Mouse (Mus musculus) ES-Bruce4 (cell line): Measurements from ENCODE around the gene Pip5k1a. TPM values are rescaled to one million over a fixed set of nuclear protein-coding genes. Genes with fewer than 3 reads are reported as not detected.

ENCODE experiments used
- H3K27ac ChIP-seq: 2 replicates; pipeline ENCODE4 v1.5.1; 2012; ENCODE audit warnings: low read length, inconsistent platforms; ENCODE audit not compliant: insufficient read depth
- H3K27me3 ChIP-seq: 2 replicates; pipeline ENCODE4 v1.6.1; 2012; ENCODE audit warnings: mild to moderate bottlenecking, low read length, inconsistent platforms; ENCODE audit not compliant: control insufficient read depth, poor library complexity, insufficient read depth, severe bottlenecking
- H3K36me3 ChIP-seq: 2 replicates; pipeline ENCODE4 v1.6.1; 2012; ENCODE audit warnings: inconsistent platforms, mild to moderate bottlenecking, low read length, moderate library complexity; ENCODE audit not compliant: control insufficient read depth, poor library complexity, insufficient read depth, severe bottlenecking
- H3K4me1 ChIP-seq: one replicate; pipeline ENCODE4 v1.8.1; 2011; ENCODE audit warnings: low read length; ENCODE audit not compliant: control insufficient read depth, insufficient read depth
- H3K4me3 ChIP-seq: 2 replicates; pipeline ENCODE4 v1.5.1; 2011; ENCODE audit warnings: low read depth, mild to moderate bottlenecking, low read length
- H3K9ac ChIP-seq: 2 replicates; pipeline ENCODE4 v1.6.1; 2012; ENCODE audit warnings: low read depth, mild to moderate bottlenecking, inconsistent platforms; ENCODE audit not compliant: poor library complexity, severe bottlenecking
- H3K9me3 ChIP-seq: replicated peaks from 2 replicates; pipeline ENCODE4 v1.6.1; 2012; ENCODE audit warnings: mild to moderate bottlenecking, low read length, inconsistent platforms; ENCODE audit not compliant: control insufficient read depth, poor library complexity, insufficient read depth, severe bottlenecking
- CTCF ChIP-seq: IDR thresholded peaks from one replicate; pipeline ENCODE4 v1.8.1; 2011; ENCODE audit warnings: low read depth, low read length
- EP300 ChIP-seq: IDR thresholded peaks from 2 replicates; pipeline ENCODE4 v1.6.1; 2011; ENCODE audit warnings: low read depth, low read length; ENCODE audit not compliant: insufficient read depth
- POLR2A ChIP-seq: IDR thresholded peaks from one replicate; pipeline ENCODE4 v1.8.1; 2011; ENCODE audit warnings: low read length; ENCODE audit not compliant: insufficient read depth
- polyA plus RNA-seq: library from polyadenylated mRNA; stranded (reverse); fragments of >200 nt; gene quantifications from 2 replicates; pipeline ENCODE4 v1.2.4, GENCODE M21; 2011; ENCODE audit warnings: low read depth; ENCODE audit not compliant: missing spikeins, insufficient read depth, insufficient read length

Pip5k1a gene
- polyA plus RNA-seq, 1 experiment: 53.9 TPM

- H3K9ac ChIP-seq: peak overlapping the region; percentile 94
- H3K9me3 ChIP-seq: no peaks in the 10 kb centered on the region
- H3K27me3 ChIP-seq: no peaks in the 10 kb centered on the region
- TF ChIP-seq CTCF (no peak), POLR2A (no peak), EP300 (no peak)
- peaks cover 12% of the 10 kb centered on the region for H3K36me3 ChIP-seq
- peak overlapping the region; percentile 95 for H3K4me3 ChIP-seq
- peak overlapping the region; percentile 64 for H3K27ac ChIP-seq
- H3K4me1 ChIP-seq: no peaks in the 10 kb centered on the region
Observed at GRCm38 (mm10) chr3:95105586-95106337, 968 bp downstream of the Pip5k1a start.

- Histone ChIP-seq H3K9me3 (no peaks in the 10 kb centered on the region), H3K27me3 (no peaks in the 10 kb centered on the region), H3K27ac (no peak overlapping the region), H3K9ac (peak overlapping the region; percentile 94), H3K4me1 (no peaks in the 10 kb centered on the region), H3K4me3 (peak overlapping the region; percentile 59), H3K36me3 (peaks cover 12% of the 10 kb centered on the region)
- TF ChIP-seq POLR2A: no peak
- TF ChIP-seq EP300: no peak
- TF ChIP-seq CTCF: no peak
Observed at GRCm38 (mm10) chr3:95105121-95105520, 1.6 kb downstream of the Pip5k1a start.

GRCm38 (mm10) chr3:95100854-95101253 lies 5.9 kb downstream of the Pip5k1a start:
- no peak overlapping the region for H3K27ac ChIP-seq
- H3K27me3 ChIP-seq: no peaks in the 10 kb centered on the region
- H3K9me3 ChIP-seq: no peaks in the 10 kb centered on the region
- no peak for TF ChIP-seq EP300
- no peak for TF ChIP-seq POLR2A
- H3K36me3 ChIP-seq: peaks cover 32% of the 10 kb centered on the region
- no peaks in the 10 kb centered on the region for H3K4me1 ChIP-seq
- no peak overlapping the region for H3K4me3 ChIP-seq
- no peak overlapping the region for H3K9ac ChIP-seq

GRCm38 (mm10) chr3:95088071-95088470 lies 18.7 kb downstream of the Pip5k1a start:
- H3K9me3 ChIP-seq: no peaks in the 10 kb centered on the region
- no peak overlapping the region for H3K9ac ChIP-seq
- no peaks in the 10 kb centered on the region for H3K4me1 ChIP-seq
- H3K36me3 ChIP-seq: peaks cover 6% of the 10 kb centered on the region
- no peaks in the 10 kb centered on the region for H3K27me3 ChIP-seq
- H3K27ac ChIP-seq: no peak overlapping the region
- TF ChIP-seq EP300: no peak
- no peak for TF ChIP-seq POLR2A
- no peak for TF ChIP-seq CTCF
- H3K4me3 ChIP-seq: no peak overlapping the region

- no peaks in the 10 kb centered on the region for H3K4me1 ChIP-seq
Observed at GRCm38 (mm10) chr3:95071606-95072005, 35.1 kb downstream of the Pip5k1a start.

GRCm38 (mm10) chr3:95066570-95066969 lies 40.2 kb downstream of the Pip5k1a start:
- no peaks in the 10 kb centered on the region for H3K27me3 ChIP-seq
- 0 out of 2 replicates have a peak overlapping the region, but pooled peaks have one; percentile 14 for H3K9ac ChIP-seq
- H3K4me3 ChIP-seq: no peak overlapping the region
- peak overlapping the region; percentile 46; the same call in 1 of the 2 replicates for H3K27ac ChIP-seq
- TF ChIP-seq EP300: no peak
- TF ChIP-seq POLR2A: no peak
- no peak for TF ChIP-seq CTCF
- H3K36me3 ChIP-seq: peaks cover 69% of the 10 kb centered on the region
- no peaks in the 10 kb centered on the region for H3K9me3 ChIP-seq
- no peaks in the 10 kb centered on the region for H3K4me1 ChIP-seq

More at GRCm38 (mm10) chr3:95071606-95072005, 35.1 kb downstream of the Pip5k1a start:
- H3K27me3 ChIP-seq: no peaks in the 10 kb centered on the region
- TF ChIP-seq POLR2A (no peak), EP300 (no peak), CTCF (peak; percentile 46)
- H3K4me3 ChIP-seq: no peak overlapping the region
- no peak overlapping the region for H3K9ac ChIP-seq
- no peaks in the 10 kb centered on the region for H3K9me3 ChIP-seq
- peak overlapping the region; percentile 79 for H3K27ac ChIP-seq
- H3K36me3 ChIP-seq: peaks cover 57% of the 10 kb centered on the region
